Mouse (Mus musculus) myocyte (in vitro differentiated cells): ENCODE measurements around the gene Mlf2. TPM values are rescaled to one million over a fixed set of nuclear protein-coding genes. Genes with fewer than 3 reads are reported as not detected.

Source experiments
- H3K27me3 ChIP-seq: one replicate; pipeline ENCODE4 v1.6.1; 2011; ENCODE audit not compliant: control insufficient read depth, insufficient read depth, insufficient read length
- H3K36me3 ChIP-seq: one replicate; pipeline ENCODE4 v1.6.1; 2011; ENCODE audit not compliant: control insufficient read depth, insufficient read depth
- H3K4me2 ChIP-seq: one replicate; pipeline ENCODE4 v1.6.1; 2011; ENCODE audit warnings: low read depth, control low read depth
- H3K4me3 ChIP-seq: one replicate; pipeline ENCODE4 v1.5.1; 2011; ENCODE audit warnings: mild to moderate bottlenecking, control low read depth, moderate library complexity
- H3K79me2 ChIP-seq: one replicate; pipeline ENCODE4 v1.6.1; 2011; ENCODE audit not compliant: control insufficient read depth, insufficient read depth
- H3ac ChIP-seq: one replicate; pipeline ENCODE4 v1.6.1; 2011; ENCODE audit not compliant: control insufficient read depth, insufficient read length
- CEBPB ChIP-seq: IDR thresholded peaks from 2 replicates; pipeline ENCODE4 v1.6.1; 2011; ENCODE audit warnings: mild to moderate bottlenecking, moderate library complexity; ENCODE audit not compliant: poor library complexity, insufficient read depth, severe bottlenecking
- E2F4 ChIP-seq: IDR thresholded peaks from one replicate; pipeline ENCODE4 v1.6.1; 2011; ENCODE audit warnings: mild to moderate bottlenecking, control low read depth, moderate library complexity; ENCODE audit not compliant: insufficient read depth
- MAX ChIP-seq: IDR thresholded peaks from one replicate; pipeline ENCODE4 v1.6.1; 2011; ENCODE audit warnings: low read depth, mild to moderate bottlenecking, control low read depth
- MYOD1 ChIP-seq, 3 experiments: IDR thresholded peaks; one replicate each; pipeline ENCODE4 v1.6.1; 2011; ENCODE audit warnings: control low read depth in 2 of 3, low read depth in 2 of 3, mild to moderate bottlenecking in 2 of 3, moderate library complexity in 1 of 3; ENCODE audit not compliant: insufficient read length in 2 of 3, control insufficient read depth in 1 of 3
- MYOG ChIP-seq, 3 experiments: IDR thresholded peaks; one replicate each; pipeline ENCODE4 v1.6.1; 2011; ENCODE audit warnings: control low read depth in 2 of 3, low read depth in 2 of 3, mild to moderate bottlenecking in 2 of 3; ENCODE audit not compliant: insufficient read length in 2 of 3, control insufficient read depth in 1 of 3, insufficient read depth in 1 of 3
- POLR2A ChIP-seq: IDR thresholded peaks from one replicate; pipeline ENCODE4 v1.6.1; 2011; ENCODE audit warnings: low read depth, mild to moderate bottlenecking, control low read depth, moderate library complexity; ENCODE audit not compliant: insufficient read length
- POLR2AphosphoS2 ChIP-seq: IDR thresholded peaks from one replicate; pipeline ENCODE4 v1.6.1; 2011; ENCODE audit warnings: low read depth, control low read depth; ENCODE audit not compliant: insufficient read length
- REST ChIP-seq: IDR thresholded peaks from one replicate; pipeline ENCODE4 v1.6.1; 2011; ENCODE audit warnings: mild to moderate bottlenecking, control low read depth, moderate library complexity; ENCODE audit not compliant: insufficient read depth, insufficient read length
- SRF ChIP-seq: IDR thresholded peaks from one replicate; pipeline ENCODE4 v1.6.1; 2011; ENCODE audit warnings: low read depth; ENCODE audit not compliant: control insufficient read depth, insufficient read length
- TCF12 ChIP-seq: IDR thresholded peaks from one replicate; pipeline ENCODE4 v1.6.1; 2011; ENCODE audit warnings: mild to moderate bottlenecking, control low read depth; ENCODE audit not compliant: poor library complexity, insufficient read depth, severe bottlenecking
- TCF3 ChIP-seq: IDR thresholded peaks from one replicate; pipeline ENCODE4 v1.6.1; 2011; ENCODE audit warnings: low read depth, control low read depth; ENCODE audit not compliant: insufficient read length
- USF1 ChIP-seq: IDR thresholded peaks from one replicate; pipeline ENCODE4 v1.6.1; 2011; ENCODE audit warnings: low read depth, mild to moderate bottlenecking, control low read depth, moderate library complexity
- polyA plus RNA-seq: library from polyadenylated mRNA; unstranded; fragments of >200 nt; fragmentation: generic; extraction: Trizol; gene quantifications from one replicate; pipeline ENCODE4 v1.2.1, GENCODE M21; 2012; ENCODE audit warnings: missing spikeins

Gene Mlf2
- 384 TPM for polyA plus RNA-seq

- TF ChIP-seq MAX (no peak), POLR2AphosphoS2 (peak; percentile 90), REST (no peak), USF1 (no peak), TCF3 (no peak), E2F4 (peak; percentile 6), MYOG (IDR thresholded peaks at IDR 0.05; ENCODE audit: control insufficient read depth in 1 of 3, insufficient read depth in 1 of 3, insufficient read length in 2 of 3, low read depth in 2 of 3) (no peak), TCF12 (no peak), MYOD1 (IDR thresholded peaks at IDR 0.05; ENCODE audit: control insufficient read depth in 1 of 3, insufficient read length in 2 of 3, low read depth in 2 of 3) (no peak), POLR2A (peak; percentile 95), CEBPB (no peak), SRF (no peak)
- Histone ChIP-seq H3K27me3 (no peaks in the 10 kb centered on the region), H3K36me3 (peaks cover 11% of the 10 kb centered on the region), H3K79me2 (peaks cover 27% of the 10 kb centered on the region), H3K4me2 (peak within 1 kb of the TSS; percentile 96), H3ac (peak within 1 kb of the TSS; percentile 61), H3K4me3 (peak within 1 kb of the TSS; percentile 76)
Observed at GRCm38 (mm10) chr6:124930754-124931524, at the start of gene Mlf2. TSS of gene Mlf2 (plus strand) at chr6:124931386.

DNA sequence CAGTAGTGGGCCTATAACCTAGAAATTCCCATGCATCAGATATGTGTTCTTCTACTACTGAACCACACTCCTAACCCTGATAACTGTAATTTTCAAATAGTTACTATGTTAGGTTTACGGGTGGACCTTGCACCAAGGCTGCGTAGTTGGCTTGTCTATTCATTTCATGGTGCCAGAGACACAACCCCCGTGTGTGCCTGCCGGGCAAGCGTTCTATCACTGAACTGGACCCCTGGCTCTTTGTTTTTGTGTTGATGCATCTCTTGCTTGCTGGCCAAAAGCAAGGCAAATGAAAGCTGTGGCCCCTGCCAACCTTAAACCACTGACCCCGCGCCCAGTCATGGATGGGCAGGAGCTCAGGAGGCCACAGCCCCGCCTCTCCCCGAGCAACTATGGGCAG, 49.4 kb upstream of the Mlf2 start:
- TF ChIP-seq USF1 (no peak), MAX (no peak), SRF (no peak), POLR2A (no peak), POLR2AphosphoS2 (no peak), TCF3 (no peak), E2F4 (no peak), CEBPB (no peak), REST (no peak), MYOD1 (IDR thresholded peaks at IDR 0.05; ENCODE audit: control insufficient read depth in 1 of 3, insufficient read length in 2 of 3, low read depth in 2 of 3) (no peak), TCF12 (no peak), MYOG (IDR thresholded peaks at IDR 0.05; ENCODE audit: control insufficient read depth in 1 of 3, insufficient read depth in 1 of 3, insufficient read length in 2 of 3, low read depth in 2 of 3) (no peak)
- peaks cover 18% of the 10 kb centered on the region for H3K27me3 ChIP-seq
- H3K4me2 ChIP-seq: no peak overlapping the region
- no peak overlapping the region for H3ac ChIP-seq
- H3K79me2 ChIP-seq: no peaks in the 10 kb centered on the region
- H3K36me3 ChIP-seq: no peaks in the 10 kb centered on the region
- H3K4me3 ChIP-seq: no peak overlapping the region

GRCm38 (mm10) chr6:124883351-124883750, 47.8 kb upstream of the Mlf2 start:
- Histone ChIP-seq H3K79me2 (no peaks in the 10 kb centered on the region), H3ac (no peak overlapping the region), H3K27me3 (peaks cover 15% of the 10 kb centered on the region), H3K36me3 (no peaks in the 10 kb centered on the region), H3K4me2 (no peak overlapping the region), H3K4me3 (no peak overlapping the region)
- TF ChIP-seq POLR2AphosphoS2: no peak
- TF ChIP-seq MAX: no peak
- no peak for TF ChIP-seq MYOG (IDR thresholded peaks at IDR 0.05; ENCODE audit: control insufficient read depth in 1 of 3, insufficient read depth in 1 of 3, insufficient read length in 2 of 3, low read depth in 2 of 3)

GRCm38 (mm10) chr6:124884714-124885500, 46.3 kb upstream of the Mlf2 start:
- Histone ChIP-seq H3K36me3 (no peaks in the 10 kb centered on the region), H3ac (no peak overlapping the region), H3K27me3 (peaks cover 13% of the 10 kb centered on the region), H3K4me2 (no peak overlapping the region), H3K4me3 (no peak overlapping the region), H3K79me2 (no peaks in the 10 kb centered on the region)
- TF ChIP-seq CEBPB (no peak), E2F4 (no peak), MYOD1 (IDR thresholded peaks at IDR 0.05; ENCODE audit: control insufficient read depth in 1 of 3, insufficient read length in 2 of 3, low read depth in 2 of 3) (no peak), POLR2A (no peak), TCF3 (no peak), USF1 (no peak), MYOG (IDR thresholded peaks at IDR 0.05; ENCODE audit: control insufficient read depth in 1 of 3, insufficient read depth in 1 of 3, insufficient read length in 2 of 3, low read depth in 2 of 3) (no peak), SRF (no peak), POLR2AphosphoS2 (no peak), REST (no peak), MAX (no peak), TCF12 (no peak)

- Histone ChIP-seq H3ac (no peak overlapping the region), H3K27me3 (peaks cover 15% of the 10 kb centered on the region), H3K4me2 (no peak overlapping the region), H3K4me3 (no peak overlapping the region), H3K79me2 (no peaks in the 10 kb centered on the region), H3K36me3 (no peaks in the 10 kb centered on the region)
- no peak for TF ChIP-seq E2F4
- TF ChIP-seq TCF3: no peak
- TF ChIP-seq MYOG (IDR thresholded peaks at IDR 0.05; ENCODE audit: control insufficient read depth in 1 of 3, insufficient read depth in 1 of 3, insufficient read length in 2 of 3, low read depth in 2 of 3): no peak
- TF ChIP-seq MYOD1 (IDR thresholded peaks at IDR 0.05; ENCODE audit: control insufficient read depth in 1 of 3, insufficient read length in 2 of 3, low read depth in 2 of 3): no peak
- no peak for TF ChIP-seq CEBPB
Observed at GRCm38 (mm10) chr6:124885956-124886381, 45.2 kb upstream of the Mlf2 start.
